Mouse (Mus musculus): ENCODE data around the gene Dgkg. TPM values are rescaled to one million over a fixed set of nuclear protein-coding genes. Genes with fewer than 3 reads are reported as not detected.

Dgkg gene
- polyA plus RNA-seq, 1 experiment, result not detected

GRCm38 (mm10) chr16:22494815-22495214, 162.2 kb downstream of the Dgkg start:
- no peak for TF ChIP-seq CTCF (IDR thresholded peaks at IDR 0.05; ENCODE audit: insufficient read depth, low read depth, low read length)
- TF ChIP-seq POLR2A (IDR thresholded peaks at IDR 0.05; ENCODE audit: insufficient read depth, low read depth, low read length), result no peak
- WGBS, result 49% methylated on average over 5 of the region's 5 CpGs
- Histone ChIP-seq H3K4me3 (ENCODE audit: insufficient read depth, low read depth, low read length) (no peak overlapping the region), H3K27ac (ENCODE audit: insufficient read depth, low read depth, low read length) (no peak overlapping the region; the same call in 1 of the 2 replicates), H3K4me1 (ENCODE audit: control insufficient read depth, insufficient read depth, low read length) (peaks cover 19% of the 10 kb centered on the region)

- 40% methylated on average over 4 of the region's 4 CpGs for WGBS
- H3K27ac ChIP-seq (ENCODE audit: insufficient read depth, low read depth, low read length), result peak overlapping the region; percentile 40; the same call in 1 of the 2 replicates
Measured at GRCm38 (mm10) chr16:22493396-22493795, 163.6 kb downstream of the Dgkg start.

GRCm38 (mm10) chr16:22491446-22492166, 165.4 kb downstream of the Dgkg start:
- Histone ChIP-seq H3K4me1 (ENCODE audit: control insufficient read depth, insufficient read depth, low read length) (peaks cover 19% of the 10 kb centered on the region), H3K27ac (ENCODE audit: insufficient read depth, low read depth, low read length) (no peak overlapping the region), H3K4me3 (ENCODE audit: insufficient read depth, low read depth, low read length) (no peak overlapping the region)
- WGBS, result 69% methylated on average over 9 of the region's 9 CpGs
- TF ChIP-seq CTCF (IDR thresholded peaks at IDR 0.05; ENCODE audit: insufficient read depth, low read depth, low read length) (no peak), POLR2A (IDR thresholded peaks at IDR 0.05; ENCODE audit: insufficient read depth, low read depth, low read length) (no peak)

More at GRCm38 (mm10) chr16:22493396-22493795, 163.6 kb downstream of the Dgkg start:
- Histone ChIP-seq H3K4me1 (ENCODE audit: control insufficient read depth, insufficient read depth, low read length) (peaks cover 19% of the 10 kb centered on the region), H3K4me3 (ENCODE audit: insufficient read depth, low read depth, low read length) (no peak overlapping the region)
- TF ChIP-seq POLR2A (IDR thresholded peaks at IDR 0.05; ENCODE audit: insufficient read depth, low read depth, low read length) (no peak), CTCF (IDR thresholded peaks at IDR 0.05; ENCODE audit: insufficient read depth, low read depth, low read length) (no peak)

GRCm38 (mm10) chr16:22483900-22484299, 173.1 kb downstream of the Dgkg start:
- WGBS, result 67% methylated on average over 1 of the region's 1 CpGs
- TF ChIP-seq CTCF (IDR thresholded peaks at IDR 0.05; ENCODE audit: insufficient read depth, low read depth, low read length) (no peak), POLR2A (IDR thresholded peaks at IDR 0.05; ENCODE audit: insufficient read depth, low read depth, low read length) (no peak)
- no peak overlapping the region for H3K27ac ChIP-seq (ENCODE audit: insufficient read depth, low read depth, low read length)

GRCm38 (mm10) chr16:22479322-22479721, 177.7 kb downstream of the Dgkg start:
- WGBS, result 90% methylated on average over 8 of the region's 8 CpGs
- TF ChIP-seq CTCF (IDR thresholded peaks at IDR 0.05; ENCODE audit: insufficient read depth, low read depth, low read length) (no peak), POLR2A (IDR thresholded peaks at IDR 0.05; ENCODE audit: insufficient read depth, low read depth, low read length) (no peak)

More at GRCm38 (mm10) chr16:22483900-22484299, 173.1 kb downstream of the Dgkg start:
- peaks cover 3% of the 10 kb centered on the region; the same call in 1 of the 2 replicates for H3K4me1 ChIP-seq (ENCODE audit: control insufficient read depth, insufficient read depth, low read length)
- no peak overlapping the region for H3K4me3 ChIP-seq (ENCODE audit: insufficient read depth, low read depth, low read length)

GRCm38 (mm10) chr16:22471728-22472127, 185.3 kb downstream of the Dgkg start:
- H3K4me3 ChIP-seq (ENCODE audit: insufficient read depth, low read depth, low read length), result no peak overlapping the region
- no peaks in the 10 kb centered on the region for H3K4me1 ChIP-seq (ENCODE audit: control insufficient read depth, insufficient read depth, low read length)
- TF ChIP-seq CTCF (IDR thresholded peaks at IDR 0.05; ENCODE audit: insufficient read depth, low read depth, low read length) (no peak), POLR2A (IDR thresholded peaks at IDR 0.05; ENCODE audit: insufficient read depth, low read depth, low read length) (no peak)
- no peak overlapping the region for H3K27ac ChIP-seq (ENCODE audit: insufficient read depth, low read depth, low read length)
- WGBS, result 69% methylated on average over 2 of the region's 2 CpGs

More at GRCm38 (mm10) chr16:22479322-22479721, 177.7 kb downstream of the Dgkg start:
- Histone ChIP-seq H3K4me3 (ENCODE audit: insufficient read depth, low read depth, low read length) (no peak overlapping the region), H3K27ac (ENCODE audit: insufficient read depth, low read depth, low read length) (no peak overlapping the region), H3K4me1 (ENCODE audit: control insufficient read depth, insufficient read depth, low read length) (peaks cover 3% of the 10 kb centered on the region; the same call in 1 of the 2 replicates)

GRCm38 (mm10) chr16:22469385-22469784, 187.6 kb downstream of the Dgkg start:
- 83% methylated on average over 11 of the region's 11 CpGs for WGBS
- TF ChIP-seq CTCF (IDR thresholded peaks at IDR 0.05; ENCODE audit: insufficient read depth, low read depth, low read length) (no peak), POLR2A (IDR thresholded peaks at IDR 0.05; ENCODE audit: insufficient read depth, low read depth, low read length) (no peak)
- Histone ChIP-seq H3K27ac (ENCODE audit: insufficient read depth, low read depth, low read length) (no peak overlapping the region), H3K4me1 (ENCODE audit: control insufficient read depth, insufficient read depth, low read length) (no peaks in the 10 kb centered on the region), H3K4me3 (ENCODE audit: insufficient read depth, low read depth, low read length) (no peak overlapping the region)

- WGBS, result 96% methylated on average over 2 of the region's 2 CpGs
- Histone ChIP-seq H3K27ac (ENCODE audit: insufficient read depth, low read depth, low read length) (no peak overlapping the region), H3K4me3 (ENCODE audit: insufficient read depth, low read depth, low read length) (no peak overlapping the region), H3K4me1 (ENCODE audit: control insufficient read depth, insufficient read depth, low read length) (no peaks in the 10 kb centered on the region)
- no peak for TF ChIP-seq POLR2A (IDR thresholded peaks at IDR 0.05; ENCODE audit: insufficient read depth, low read depth, low read length)
- TF ChIP-seq CTCF (IDR thresholded peaks at IDR 0.05; ENCODE audit: insufficient read depth, low read depth, low read length), result no peak
Measured at GRCm38 (mm10) chr16:22467111-22467510, 189.9 kb downstream of the Dgkg start.

GRCm38 (mm10) chr16:22466381-22466780, 190.6 kb downstream of the Dgkg start:
- TF ChIP-seq CTCF (IDR thresholded peaks at IDR 0.05; ENCODE audit: insufficient read depth, low read depth, low read length) (no peak), POLR2A (IDR thresholded peaks at IDR 0.05; ENCODE audit: insufficient read depth, low read depth, low read length) (no peak)
- Histone ChIP-seq H3K4me1 (ENCODE audit: control insufficient read depth, insufficient read depth, low read length) (no peaks in the 10 kb centered on the region), H3K27ac (ENCODE audit: insufficient read depth, low read depth, low read length) (no peak overlapping the region), H3K4me3 (ENCODE audit: insufficient read depth, low read depth, low read length) (no peak overlapping the region)
- 81% methylated on average over 11 of the region's 11 CpGs for WGBS

Data from olfactory bulb, adult 2 months (tissue).